Mouse (Mus musculus) c-Kit-positive CD71-negative TER-119-negative erythroid progenitor cells, embryonic 14.5 days (primary cell): Measurements from ENCODE around the gene Rpl36.

Experiments
- DNase-seq: peaks from one replicate; pipeline ENCODE4 v3.0.0-alpha.2; 2013; ENCODE audit warnings: low read depth

Rpl36 gene

GRCm38 (mm10) chr17:56613236-56613844 is at the start of gene Rpl36:
Gene Rpl36, plus strand, starts transcription at chr17:56613416.
- peak; percentile 78 for DNase-seq

DNA sequence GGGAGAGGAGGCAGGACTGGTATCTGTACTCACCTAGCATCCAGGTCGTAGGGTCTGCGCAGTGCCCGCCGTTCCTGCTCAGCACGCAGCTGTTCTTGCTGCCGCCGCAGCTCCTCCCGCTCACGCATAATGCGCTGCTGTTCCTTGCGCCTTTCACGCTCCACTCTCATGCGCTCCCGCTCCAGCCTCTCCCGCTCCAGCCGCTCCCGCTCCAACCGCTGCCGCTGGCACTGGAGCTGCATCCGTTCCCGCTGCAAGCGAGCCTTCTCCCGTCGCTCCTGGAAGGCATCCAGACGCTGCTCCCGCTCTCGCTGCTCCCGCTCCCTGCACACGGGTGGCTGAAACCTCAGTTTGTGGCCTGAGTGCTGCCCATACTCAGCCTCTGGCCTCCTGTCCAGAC is 46.9 kb upstream of the Rpl36 start:
- DNase-seq = no peak

DNA sequence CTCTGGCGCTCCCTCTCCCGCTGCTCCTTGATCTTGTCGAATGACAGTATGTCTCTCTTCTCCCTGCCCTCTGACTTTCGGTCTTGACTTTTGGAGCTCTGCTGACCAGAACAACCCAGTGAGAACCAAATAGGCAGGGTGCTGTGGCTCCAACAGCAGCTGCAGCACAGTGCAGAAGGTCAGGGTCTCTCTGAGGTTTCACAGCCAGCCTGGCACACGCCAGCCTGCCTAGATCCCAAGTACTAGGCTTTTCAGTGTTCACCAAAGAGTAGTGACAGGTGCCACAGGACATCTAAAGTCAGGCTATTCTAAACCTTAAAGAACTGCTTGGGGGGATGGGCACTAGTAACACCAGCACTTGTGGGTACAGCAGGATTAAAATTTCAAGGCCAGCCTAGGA is 46.3 kb upstream of the Rpl36 start:
- DNase-seq = no peak

- DNase-seq = no peak
Measured at GRCm38 (mm10) chr17:56567370-56567769, 45.8 kb upstream of the Rpl36 start.

DNA sequence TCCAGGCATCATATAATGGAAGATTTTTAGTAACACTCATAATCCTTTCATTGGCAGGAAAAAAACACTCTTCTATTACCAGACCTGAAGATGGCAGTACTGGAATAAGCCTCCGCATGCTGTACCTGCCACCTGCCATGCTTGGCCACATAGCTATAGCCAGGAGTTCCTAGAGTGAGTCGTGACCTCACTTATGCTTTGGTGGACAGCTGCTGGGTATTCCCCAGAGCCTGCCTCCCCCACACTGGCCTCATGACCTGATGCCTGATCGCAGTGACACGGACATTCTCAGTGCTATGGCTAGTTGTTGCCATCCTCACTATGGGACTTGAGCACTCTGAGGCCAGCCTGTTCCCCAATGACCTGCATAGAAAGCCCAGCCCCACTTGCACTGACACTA is 42.9 kb upstream of the Rpl36 start:
- no peak for DNase-seq

DNA sequence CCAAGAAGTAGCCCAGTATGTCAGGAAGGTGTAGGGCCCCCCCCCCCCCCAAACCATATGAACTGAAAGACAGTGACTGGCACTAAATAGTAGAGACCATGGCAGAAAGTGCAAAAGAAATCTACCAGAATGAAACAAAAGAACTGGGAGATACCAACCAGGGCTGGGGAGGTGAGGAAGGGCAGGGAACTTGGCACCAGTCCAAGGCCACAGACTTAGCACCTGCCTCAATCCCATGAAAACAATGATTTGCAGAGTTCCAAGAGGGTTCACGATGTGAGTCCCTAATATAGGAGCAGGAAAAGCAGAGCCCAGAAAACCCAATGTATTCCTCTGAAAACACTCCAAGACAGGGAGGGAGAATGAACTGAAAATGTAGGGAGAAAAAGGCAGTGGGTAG is 41.1 kb upstream of the Rpl36 start:
- no peak for DNase-seq

DNA sequence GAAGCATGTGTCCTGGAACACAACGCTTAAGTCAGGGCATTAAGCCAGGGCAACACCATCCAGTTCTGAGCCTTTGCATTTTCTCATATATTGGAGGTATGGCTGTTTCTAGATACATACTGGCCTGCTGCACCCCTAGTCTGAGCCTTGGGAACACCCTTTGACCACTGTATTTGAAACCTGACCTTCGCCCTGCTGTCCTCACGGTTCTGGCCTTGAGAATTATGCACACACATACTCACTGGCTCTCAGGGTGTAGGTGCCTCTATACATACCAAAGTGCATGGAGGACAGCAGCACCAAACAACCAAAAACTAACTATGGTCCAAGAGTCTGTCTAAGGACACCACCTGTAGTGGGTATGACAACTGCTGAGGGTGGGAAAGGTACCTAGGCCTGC is 40.3 kb upstream of the Rpl36 start:
- DNase-seq = no peak

GRCm38 (mm10) chr17:56583071-56583470 is 30.1 kb upstream of the Rpl36 start:
- DNase-seq = no peak

- peak; percentile 30 for DNase-seq
Measured at GRCm38 (mm10) chr17:56583611-56584256, 29.5 kb upstream of the Rpl36 start.

DNA sequence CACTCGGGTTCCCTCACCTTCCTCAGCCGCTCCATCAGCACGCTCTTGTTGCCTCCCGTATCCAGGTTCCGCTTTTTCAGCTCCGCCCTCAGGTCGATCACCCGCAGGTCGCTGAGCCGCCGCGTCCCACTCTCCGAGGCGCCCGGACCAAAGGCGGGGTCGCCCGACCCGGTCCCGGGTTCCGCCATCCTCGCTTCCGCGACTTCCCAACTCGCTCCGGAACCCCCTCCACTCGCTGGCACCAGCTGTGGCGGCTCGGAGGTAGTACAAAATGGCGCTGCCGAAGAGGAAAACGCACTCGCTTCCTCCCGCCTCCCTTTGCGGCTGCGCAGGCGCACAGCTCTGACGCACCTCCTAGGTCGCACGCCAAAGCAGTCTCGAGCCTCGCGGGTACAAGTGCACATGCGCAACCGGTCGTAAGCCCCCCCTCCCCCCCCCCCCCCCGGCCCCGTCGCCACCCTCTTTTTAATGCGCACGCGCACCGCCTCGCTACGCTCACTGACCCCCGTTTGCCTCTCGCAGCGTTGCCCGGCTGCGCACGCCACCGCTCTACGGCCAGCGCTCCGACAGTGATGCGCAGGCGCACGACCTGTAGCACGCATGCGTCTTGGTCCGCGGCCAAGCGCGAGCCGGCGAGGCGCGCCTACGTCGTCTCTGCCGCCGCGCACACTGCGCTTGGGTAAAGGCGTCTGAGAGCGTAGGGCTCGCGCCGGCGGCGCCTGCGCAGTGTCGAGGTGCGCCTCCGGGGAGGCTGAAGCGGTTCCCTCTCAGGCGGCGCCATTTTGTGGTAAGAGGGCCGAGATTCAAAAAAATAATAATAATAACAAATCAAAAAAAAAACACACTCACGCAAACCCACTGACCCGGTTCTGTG is 28.7 kb upstream of the Rpl36 start, which contains the start of the genes Safb2 and Safb:
Gene Safb2 (minus strand): TSS at position 329 of the 874 bp plus-strand sequence.
Gene Safb (plus strand): TSS at position 569 of the 874 bp plus-strand sequence.
- peak; percentile 95 for DNase-seq

GRCm38 (mm10) chr17:56585171-56585821 is 27.9 kb upstream of the Rpl36 start:
- DNase-seq = no peak

- DNase-seq = no peak
Measured at GRCm38 (mm10) chr17:56587773-56588172, 25.4 kb upstream of the Rpl36 start.

DNA sequence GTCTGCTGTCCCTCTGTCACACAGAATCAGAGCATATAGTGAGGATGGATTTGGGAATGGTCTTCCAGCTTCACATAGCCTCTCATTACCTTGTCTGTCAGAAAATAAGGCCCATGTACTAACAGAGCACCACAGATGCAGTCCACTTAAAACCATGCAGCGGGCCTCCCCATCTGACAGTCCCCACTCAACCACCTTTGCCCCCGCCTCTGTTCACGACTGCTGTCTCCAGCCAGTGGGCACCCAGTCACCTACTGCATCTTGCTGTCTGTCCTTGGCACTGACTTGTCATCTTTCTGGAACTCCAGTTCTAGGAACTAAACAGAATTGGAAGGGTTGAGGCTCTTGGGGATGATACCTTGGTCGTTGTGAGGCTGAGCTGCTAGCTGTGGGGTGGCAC is 24.3 kb upstream of the Rpl36 start:
- DNase-seq = no peak

DNA sequence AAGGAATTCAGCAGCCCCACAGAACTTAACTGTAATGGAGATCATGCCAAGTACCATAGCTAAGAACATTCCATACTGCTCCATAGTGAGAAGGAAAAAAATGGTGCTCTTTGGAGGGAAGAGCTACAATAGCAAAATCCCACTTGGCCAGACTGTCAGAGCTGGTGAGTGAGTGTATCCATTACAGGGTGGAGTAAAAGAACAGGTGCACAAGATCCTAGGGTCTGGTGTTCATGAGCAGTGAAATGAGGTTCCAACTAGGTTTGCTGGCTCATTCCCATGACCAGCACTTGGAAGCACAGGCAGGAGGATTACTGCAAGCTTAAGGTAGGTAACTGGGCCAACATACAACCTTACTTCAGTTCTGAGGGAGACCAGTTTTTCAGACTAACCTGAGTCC is 20.7 kb upstream of the Rpl36 start:
- no peak for DNase-seq

DNA sequence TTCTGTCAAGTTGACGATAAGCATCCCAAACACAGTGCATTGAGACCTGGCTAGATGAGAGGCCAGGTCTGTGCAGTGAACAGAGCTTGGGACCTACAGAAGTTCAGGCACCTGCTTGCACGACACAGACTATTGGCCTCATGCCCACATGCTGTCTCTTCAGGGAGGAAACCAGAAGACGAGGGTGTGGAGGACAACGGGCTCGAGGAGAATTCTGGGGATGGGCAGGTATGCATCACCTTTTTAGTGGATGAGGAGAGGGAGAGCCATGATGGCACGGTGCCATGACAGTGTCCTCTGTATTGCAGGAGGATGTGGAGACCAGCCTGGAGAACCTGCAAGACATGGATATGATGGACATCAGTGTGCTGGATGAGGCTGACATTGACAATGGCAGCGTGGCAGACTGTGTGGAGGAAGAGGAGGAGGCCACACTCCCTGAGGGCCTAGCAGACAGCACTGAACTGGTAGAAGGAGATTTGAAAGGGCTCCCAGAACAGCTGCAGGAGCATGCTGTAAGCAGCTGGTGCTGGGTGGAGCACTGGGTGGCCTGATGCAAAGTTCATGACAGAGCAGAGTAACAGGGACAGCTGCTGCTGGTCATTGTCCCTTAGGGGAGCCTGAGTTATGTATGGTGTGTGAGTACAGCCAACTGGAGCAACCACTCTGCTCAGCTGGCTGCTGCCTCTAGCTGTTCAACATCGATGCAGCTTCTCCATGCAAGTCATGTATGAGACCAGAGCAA is 19.5 kb upstream of the Rpl36 start:
- DNase-seq = no peak

DNA sequence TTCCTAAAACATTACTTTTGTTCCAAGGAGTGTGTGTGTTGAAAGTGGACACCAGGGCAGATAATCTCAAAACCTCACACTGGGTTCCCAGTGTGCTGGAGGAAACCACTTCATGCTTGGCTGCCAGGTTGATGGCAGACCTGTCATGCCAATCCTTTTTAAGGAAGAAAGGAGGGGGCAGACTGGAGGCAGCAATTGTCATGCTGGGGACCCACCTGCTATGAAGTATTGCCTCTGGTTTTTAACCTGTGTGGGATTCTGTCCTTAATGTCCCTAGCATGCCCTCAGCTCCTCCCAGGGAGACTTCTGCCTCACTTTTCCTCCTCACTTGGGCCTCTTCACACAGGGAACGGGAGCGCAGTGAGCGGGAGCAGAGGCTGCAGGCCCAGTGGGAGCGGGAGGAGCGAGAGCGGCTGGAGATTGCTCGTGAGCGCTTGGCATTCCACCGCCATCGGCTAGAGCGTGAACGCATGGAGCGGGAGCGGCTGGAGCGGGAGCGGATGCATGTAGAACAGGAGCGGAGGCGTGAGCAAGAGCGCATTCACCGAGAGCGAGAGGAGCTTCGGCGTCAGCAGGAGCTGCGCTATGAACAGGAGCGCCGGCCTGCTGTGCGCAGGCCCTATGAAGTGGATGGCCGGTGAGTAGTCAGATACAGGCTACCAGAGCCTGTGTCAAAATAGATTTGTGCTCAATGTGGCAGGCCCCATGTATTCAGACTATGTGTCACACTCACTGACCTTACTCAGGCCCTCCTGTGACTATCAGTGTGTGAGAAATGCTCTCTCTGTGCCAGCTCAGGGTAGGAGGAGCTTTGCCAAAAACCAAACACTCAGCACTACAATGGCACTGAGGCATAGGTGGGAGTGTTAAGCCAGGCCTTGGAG is 9.8 kb upstream of the Rpl36 start:
- no peak for DNase-seq

GRCm38 (mm10) chr17:56604070-56604380 is 9.2 kb upstream of the Rpl36 start:
- no peak for DNase-seq

- no peak for DNase-seq
Measured at GRCm38 (mm10) chr17:56604422-56604821, 8.8 kb upstream of the Rpl36 start.

DNA sequence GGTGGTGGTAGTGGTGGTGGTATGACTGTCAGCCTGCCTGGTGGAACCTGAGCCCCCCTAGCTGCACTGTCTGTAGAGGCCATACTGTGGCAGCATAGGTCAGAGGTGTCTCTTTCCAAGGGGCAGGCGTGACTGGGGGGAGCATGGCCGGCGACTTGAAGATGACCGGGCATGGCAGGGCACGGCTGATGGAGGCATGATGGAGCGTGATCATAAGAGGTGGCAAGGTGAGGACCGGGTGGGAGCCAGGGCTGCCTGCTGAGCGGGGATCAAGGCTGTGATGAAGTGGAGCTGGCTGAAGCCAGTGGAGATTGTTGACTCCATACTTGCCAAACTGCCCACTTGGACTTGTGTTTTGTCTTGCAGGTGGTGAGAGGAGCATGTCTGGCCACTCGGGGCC is 7.8 kb upstream of the Rpl36 start:
- DNase-seq = no peak

DNA sequence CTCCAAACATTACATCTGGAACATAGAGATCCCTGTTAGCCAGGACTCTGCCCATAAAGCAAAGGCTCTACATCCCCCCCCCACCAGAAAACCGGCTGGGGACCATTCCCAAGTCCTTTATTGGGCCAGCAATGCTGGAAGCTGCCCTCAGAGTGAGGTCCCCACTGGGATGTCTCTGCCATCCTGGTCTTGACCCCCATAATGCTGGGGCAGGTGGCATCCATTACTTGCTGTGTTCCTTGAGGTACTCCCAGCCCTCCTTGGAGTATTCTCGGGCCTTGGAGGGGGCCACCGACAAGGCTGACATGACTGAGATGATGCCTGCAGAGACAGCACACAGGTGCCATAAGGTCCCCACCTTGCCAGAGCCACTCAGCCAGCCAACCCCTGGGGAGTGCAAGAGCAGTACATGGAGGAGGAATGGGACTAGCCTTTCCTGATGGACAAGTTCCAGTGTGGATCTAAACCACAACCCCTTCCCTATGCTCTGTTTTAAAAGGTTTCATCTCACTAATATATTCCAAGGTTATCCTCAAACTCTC is 5.6 kb upstream of the Rpl36 start:
- DNase-seq = no peak

DNA sequence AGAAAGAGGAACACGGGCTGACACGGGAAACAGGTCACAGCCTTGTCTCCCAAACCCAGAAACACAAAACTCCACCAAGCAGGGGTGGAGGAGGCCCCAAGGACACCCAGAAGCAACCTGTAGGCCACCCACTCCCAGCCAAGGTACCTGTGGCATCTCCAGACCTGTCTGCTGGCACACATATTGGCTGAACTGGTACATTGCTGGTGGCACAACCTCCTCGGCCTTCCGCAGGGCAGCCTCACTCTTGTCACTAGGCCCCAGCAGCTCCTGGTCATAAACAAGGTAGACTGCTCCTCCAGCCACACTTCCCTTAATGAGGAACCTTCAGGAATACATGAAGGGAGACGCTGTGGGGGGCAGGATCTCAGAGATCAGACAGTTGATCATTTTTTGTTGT is 4.5 kb upstream of the Rpl36 start:
- DNase-seq = no peak
